In the genomic region with DNA sequence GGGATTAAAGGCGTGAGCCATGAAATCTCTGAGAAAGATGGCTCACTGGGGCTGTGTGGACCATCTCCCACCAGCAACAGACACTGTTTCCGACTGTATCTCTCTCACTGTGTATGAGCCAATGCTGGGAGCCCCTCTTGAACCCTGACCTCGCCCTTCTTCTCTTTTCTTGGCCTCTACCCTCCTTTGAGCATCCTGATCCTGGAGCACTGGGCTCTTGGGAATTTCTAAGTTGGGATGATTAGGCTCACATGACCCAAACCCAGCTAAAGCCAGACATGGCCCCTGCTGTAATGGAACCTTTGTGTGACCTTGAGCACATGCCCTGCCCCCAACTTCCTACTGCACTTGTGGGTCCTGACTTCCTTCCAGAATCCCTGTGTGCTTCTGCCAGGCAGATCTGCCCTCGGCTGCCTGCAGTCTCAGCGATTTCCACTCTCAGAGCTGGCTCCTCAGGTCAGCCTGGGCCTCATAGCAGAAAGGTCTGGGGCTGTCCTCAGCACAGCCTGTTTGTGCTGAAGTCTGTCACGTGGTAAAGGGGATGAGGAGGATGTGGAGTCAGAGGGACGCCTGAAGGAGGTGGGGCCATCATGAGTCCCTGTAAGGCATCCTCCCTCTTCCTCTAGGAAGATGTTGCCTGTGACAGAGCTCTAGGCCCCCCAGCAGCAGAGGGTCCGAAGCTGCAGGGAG, we compare ENCODE assay signal across 10 mouse cellular contexts.
A peak's percentile ranks its signal among the peaks of the same experiment; 100 is the strongest.
DNase-seq lines count a peak whose midpoint lies in the region; ATAC-seq and TF ChIP-seq lines count a peak whose summit lies in the region.
"Had no signal": no experiment of that assay in that cellular context is flagged by ENCODE, and none has a peak within 500 bp of the region (broad histone marks: within the 10 kb centered on the region; RNA-seq: fewer than 3 reads in every experiment).

No protein-coding gene starts in this region.

- WGBS in liver, embryonic 11.5 days = 58% methylated on average over 8 of the region's 8 CpGs

- H3K27me3 ChIP-seq in E14TG2a.4 (ENCODE audit: insufficient read depth, low read length) = no peaks in the 10 kb centered on the region
- H3K27me3 ChIP-seq in liver, embryonic 11.5 days (replicated peaks; ENCODE audit: control insufficient read depth, insufficient read depth, low read length) = no peaks in the 10 kb centered on the region
- H3K27me3 ChIP-seq: embryonic facial prominence, embryonic 13.5 days; midbrain, embryonic 12.5 days had no signal

- peak overlapping the region; percentile 27 for H3K4me3 ChIP-seq in E14TG2a.4 (replicated peaks; ENCODE audit: low read length)
- no peak overlapping the region for H3K4me3 ChIP-seq in liver, embryonic 11.5 days (ENCODE audit: low read depth, low read length)
- H3K4me3 ChIP-seq in layer of hippocampus, adult 2 months = no peak overlapping the region
- H3K4me3 ChIP-seq: embryonic facial prominence, embryonic 13.5 days; midbrain, embryonic 12.5 days had no signal

- no peak overlapping the region for H3K4me2 ChIP-seq in liver, embryonic 11.5 days
- H3K4me2 ChIP-seq: embryonic facial prominence, embryonic 13.5 days; midbrain, embryonic 12.5 days had no signal

- ATAC-seq in cerebellum, adult (ENCODE audit: insufficient number of reproducible peaks, low FRiP score, low TSS enrichment) = peak; percentile 20; the same call in 1 of the 2 replicates
- ATAC-seq in liver, embryonic 11.5 days (replicated peaks; ENCODE audit: low FRiP score) = peak; percentile 62

- no peak overlapping the region; the same call in 1 of the 2 replicates for H3K9ac ChIP-seq in liver, embryonic 11.5 days (ENCODE audit: low read depth, low read length)
- H3K9ac ChIP-seq: embryonic facial prominence, embryonic 13.5 days; midbrain, embryonic 12.5 days had no signal

- DNase-seq in cerebellum, adult 11-12 months = no peak
- DNase-seq in kidney, adult 18-20 months = peak; percentile 23
- DNase-seq in kidney, postnatal 4 days = no peak
- DNase-seq in liver, embryonic 11.5 days (ENCODE audit: low spot score) = no peak
- no peak for DNase-seq in testis, postnatal 10 days (ENCODE audit: low spot score)
- no peak for DNase-seq in layer of hippocampus, adult 2 months (ENCODE audit: low spot score in 2 of 2)

- TF ChIP-seq CTCF in E14TG2a.4 (conservative IDR thresholded peaks at IDR 0.05; ENCODE audit: low read length) = no peak
- no peak for TF ChIP-seq CTCF in layer of hippocampus, adult 2 months (conservative IDR thresholded peaks at IDR 0.05)

- peaks cover 90% of the 10 kb centered on the region for H3K36me3 ChIP-seq in E14TG2a.4 (ENCODE audit: insufficient read depth, low read length)
- no peaks in the 10 kb centered on the region; the same call in 1 of the 2 replicates for H3K36me3 ChIP-seq in liver, embryonic 11.5 days (ENCODE audit: control insufficient read depth, insufficient read depth, low read length)

- no peaks in the 10 kb centered on the region for H3K9me3 ChIP-seq in E14TG2a.4 (ENCODE audit: low read length)
- no peaks in the 10 kb centered on the region for H3K9me3 ChIP-seq in liver, embryonic 11.5 days (ENCODE audit: control insufficient read depth, low read length)
- H3K9me3 ChIP-seq: embryonic facial prominence, embryonic 13.5 days; midbrain, embryonic 12.5 days had no signal

- peaks cover 84% of the 10 kb centered on the region for H3K4me1 ChIP-seq in E14TG2a.4 (replicated peaks; ENCODE audit: low read depth, low read length)
- no peaks in the 10 kb centered on the region for H3K4me1 ChIP-seq in liver, embryonic 11.5 days (replicated peaks; ENCODE audit: control insufficient read depth, insufficient read depth, low read length)
- H3K4me1 ChIP-seq: midbrain, embryonic 12.5 days had no signal

- H3K27ac ChIP-seq in liver, embryonic 11.5 days (ENCODE audit: low read depth, low read length) = no peak overlapping the region
- no peak overlapping the region for H3K27ac ChIP-seq in layer of hippocampus, adult 2 months
- H3K27ac ChIP-seq: embryonic facial prominence, embryonic 13.5 days; midbrain, embryonic 12.5 days had no signal
